Mouse (Mus musculus): ENCODE results near the gene Mplkip. TPM values are rescaled to one million over a fixed set of nuclear protein-coding genes. Genes with fewer than 3 reads are reported as not detected.

Mplkip gene
- 76.5 TPM for polyA plus RNA-seq (2014; fragmentation: Illumina TruSeq; extraction: RNeasy Lipid Tissue Mini Kit (QIAGEN cat#74804); ENCODE audit: low read depth, low replicate concordance)

GRCm38 (mm10) chr13:17694911-17695699 is at the start of gene Mplkip, which contains the start of gene Sugct:
TSS of gene Mplkip (plus strand) at chr13:17695192.
TSS of gene Sugct (minus strand) at chr13:17695553.

Other genes with a start within 250 kb of the Mplkip start
- gene Sugct, start 361 bp downstream of the Mplkip start, polyA plus RNA-seq (2014; fragmentation: Illumina TruSeq; extraction: RNeasy Lipid Tissue Mini Kit (QIAGEN cat#74804); ENCODE audit: low read depth, low replicate concordance): 19.5 TPM
- 68.1 TPM for gene Cdk13, start 109.9 kb downstream of the Mplkip start, polyA plus RNA-seq (2014; fragmentation: Illumina TruSeq; extraction: RNeasy Lipid Tissue Mini Kit (QIAGEN cat#74804); ENCODE audit: low read depth, low replicate concordance)
- gene Rala, start 249.0 kb downstream of the Mplkip start, polyA plus RNA-seq (2014; fragmentation: Illumina TruSeq; extraction: RNeasy Lipid Tissue Mini Kit (QIAGEN cat#74804); ENCODE audit: low read depth, low replicate concordance): 183 TPM